Mouse (Mus musculus) gastrocnemius, postnatal 25 days (tissue): Measurements from ENCODE around the gene Smdt1. TPM values are rescaled to one million over a fixed set of nuclear protein-coding genes. Genes with fewer than 3 reads are reported as not detected.
"Not testable (repeated sequence)": the region's sequence is repeated elsewhere in the genome, so short reads cannot be mapped to it uniquely, and the experiment has no call there.

Source experiments
- DNase-seq: peaks from one replicate; pipeline ENCODE4 v3.0.0; 2022
- microRNA-seq, 2 experiments: library from miRNA; unstranded; fragments of <30 nt; microRNA quantifications; one replicate each; pipeline ENCODE4 v1.2.0; 2021; ENCODE audit warnings: borderline replicate concordance in 2 of 2
- total RNA-seq, 2 experiments: library from RNA; stranded (reverse); gene quantifications; 1 replicate in 1 of 2; 2 replicates in 1 of 2; pipeline ENCODE4 v1.2.3; 2021

The Smdt1 gene
- total RNA-seq, 2 experiments from 2014 or later = 126 to 130 TPM

GRCm38 (mm10) chr15:82372446-82372845 lies 33.7 kb downstream of the Smdt1 start:
- no peak for DNase-seq

- DNase-seq = no peak
Observed at GRCm38 (mm10) chr15:82372991-82373390, 34.2 kb downstream of the Smdt1 start.

GRCm38 (mm10) chr15:82374437-82374836 lies 35.7 kb downstream of the Smdt1 start:
- no peak for DNase-seq

GRCm38 (mm10) chr15:82375855-82376254 lies 37.1 kb downstream of the Smdt1 start:
- DNase-seq = no peak

GRCm38 (mm10) chr15:82376393-82377138 lies 37.8 kb downstream of the Smdt1 start:
- DNase-seq = peak; percentile 77

GRCm38 (mm10) chr15:82377701-82378100 lies 38.9 kb downstream of the Smdt1 start:
- DNase-seq = no peak

GRCm38 (mm10) chr15:82378261-82379180 lies 39.8 kb downstream of the Smdt1 start:
- DNase-seq = peak; percentile 32

- DNase-seq = no peak
Observed at GRCm38 (mm10) chr15:82379511-82379870, 40.7 kb downstream of the Smdt1 start.

- DNase-seq = peak; percentile 69
Observed at GRCm38 (mm10) chr15:82379871-82380713, 41.3 kb downstream of the Smdt1 start, which contains the start of gene Cyp2d22. Gene Cyp2d22, minus strand, starts transcription at chr15:82380260.

GRCm38 (mm10) chr15:82380714-82381062 lies 41.9 kb downstream of the Smdt1 start:
- no peak for DNase-seq

GRCm38 (mm10) chr15:82382441-82382840 lies 43.7 kb downstream of the Smdt1 start:
- no peak for DNase-seq

GRCm38 (mm10) chr15:82385729-82386128 lies 47.0 kb downstream of the Smdt1 start:
- DNase-seq = no peak

- not testable (repeated sequence) for DNase-seq
Observed at GRCm38 (mm10) chr15:82389916-82390315, 51.2 kb downstream of the Smdt1 start.

GRCm38 (mm10) chr15:82393922-82394321 lies 55.2 kb downstream of the Smdt1 start, which contains the start of gene Cyp2d11:
Gene Cyp2d11, minus strand, starts transcription at chr15:82394022.
- not testable (repeated sequence) for DNase-seq

- not testable (repeated sequence) for DNase-seq
Observed at GRCm38 (mm10) chr15:82395955-82396354, 57.2 kb downstream of the Smdt1 start.

Small RNA genes lying within 50 kb of the gene (microRNA-seq; reads per million reads assigned to microRNA genes)
- gene Mir7684 = 0 reads per million in 2 experiments

Other genes starting within 250 kb of the Smdt1 start
- gene Ccdc134, start 211.0 kb upstream of the Smdt1 start, total RNA-seq = 10 to 100 TPM in 1 of 2 experiments, 1 to 10 TPM in 1; 8.0 to 16.5 TPM
- 10 to 100 TPM; 12.1 to 14.1 TPM for gene Srebf2, start 191.8 kb upstream of the Smdt1 start, total RNA-seq
- not detected for gene Shisa8, start 126.1 kb upstream of the Smdt1 start, total RNA-seq
- gene Tnfrsf13c, start 114.6 kb upstream of the Smdt1 start, total RNA-seq = not detected
- under 1 TPM in 1 of 2 experiments, not detected in 1; 0.75 TPM for gene Cenpm, start 94.2 kb upstream of the Smdt1 start, total RNA-seq
- not detected for gene 1500009C09Rik, start 86.6 kb upstream of the Smdt1 start, total RNA-seq
- under 1 TPM; 0.54 to 1.00 TPM for gene Sept3, start 64.1 kb upstream of the Smdt1 start, total RNA-seq
- gene Wbp2nl, start 40.0 kb upstream of the Smdt1 start, total RNA-seq = not detected
- gene Naga, start within 50 bp of the Smdt1 start, total RNA-seq = 10 to 100 TPM; 13.1 to 15.0 TPM
- gene Pheta2, start within 50 bp of the Smdt1 start, total RNA-seq = under 1 TPM; 0.87 to 0.96 TPM
- gene Ndufa6, start 15.4 kb downstream of the Smdt1 start, total RNA-seq = 100 to 1,000 TPM; 489 to 502 TPM
- gene Cyp2d22, start 41.3 kb downstream of the Smdt1 start, total RNA-seq = 10 to 100 TPM; 11.7 to 13.3 TPM
- under 1 TPM in 1 of 2 experiments, not detected in 1; 0.27 TPM for gene Cyp2d11, start 55.1 kb downstream of the Smdt1 start, total RNA-seq
- gene Cyp2d10, start 68.2 kb downstream of the Smdt1 start, total RNA-seq = not detected
- not detected for gene Cyp2d9, start 94.5 kb downstream of the Smdt1 start, total RNA-seq
- not detected for gene Cyp2d12, start 216.1 kb downstream of the Smdt1 start, total RNA-seq